Mouse (Mus musculus) embryo, embryonic 9.5 days (tissue): ENCODE measurements around the gene Olfr1191-ps1.
"Not testable (repeated sequence)": the region's sequence is repeated elsewhere in the genome, so short reads cannot be mapped to it uniquely, and the experiment has no call there.

Source experiments
- DNase-seq: peaks from one replicate; pipeline ENCODE4 v3.0.0-alpha.2; 2017; ENCODE audit errors: extremely low spot score

Olfr1191-ps1 gene

DNA sequence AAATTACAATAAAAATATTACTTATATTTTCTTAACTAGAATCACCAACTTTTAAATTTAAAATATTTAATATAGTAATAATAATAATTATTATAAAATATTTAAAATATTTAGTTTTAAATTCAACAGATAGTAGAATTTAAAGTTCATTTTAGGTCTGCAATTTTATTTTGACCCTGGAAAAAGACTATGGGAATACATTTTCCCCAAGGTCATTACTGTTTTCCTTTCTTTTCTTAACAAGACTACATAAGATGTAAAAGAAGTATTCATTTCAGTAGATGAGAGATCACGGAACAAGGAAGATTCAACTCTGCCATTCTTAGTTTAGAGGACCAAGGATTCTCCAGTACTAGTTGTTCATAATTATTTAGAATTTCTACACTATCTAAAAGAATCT, at the start of gene Olfr1191-ps1:
Gene Olfr1191-ps1, plus strand, starts transcription at position 301 of the 400 bp plus-strand sequence.
- DNase-seq: not testable (repeated sequence)

DNA sequence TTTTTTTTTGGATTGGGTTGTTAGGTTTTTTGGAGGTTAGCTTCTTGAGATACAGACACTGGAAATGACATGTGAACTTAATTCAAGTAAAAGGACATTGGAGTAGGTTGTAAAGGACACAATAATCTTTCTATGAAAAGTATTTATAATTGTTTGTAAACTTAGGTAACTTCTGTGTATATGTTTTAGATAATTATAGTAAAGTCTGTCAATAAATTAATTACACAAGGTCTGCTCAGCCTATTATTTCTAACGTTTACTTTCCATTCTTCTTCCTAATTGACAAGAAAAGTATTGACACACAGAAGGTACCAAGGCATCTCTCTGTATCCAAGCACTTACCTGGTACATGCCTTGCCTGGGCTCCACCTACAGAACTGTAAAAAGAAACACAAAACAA, 7.9 kb downstream of the Olfr1191-ps1 start, which contains the start of gene Olfr1192-ps1:
Gene Olfr1192-ps1, plus strand, starts transcription at position 301 of the 400 bp plus-strand sequence.
- no peak for DNase-seq

DNA sequence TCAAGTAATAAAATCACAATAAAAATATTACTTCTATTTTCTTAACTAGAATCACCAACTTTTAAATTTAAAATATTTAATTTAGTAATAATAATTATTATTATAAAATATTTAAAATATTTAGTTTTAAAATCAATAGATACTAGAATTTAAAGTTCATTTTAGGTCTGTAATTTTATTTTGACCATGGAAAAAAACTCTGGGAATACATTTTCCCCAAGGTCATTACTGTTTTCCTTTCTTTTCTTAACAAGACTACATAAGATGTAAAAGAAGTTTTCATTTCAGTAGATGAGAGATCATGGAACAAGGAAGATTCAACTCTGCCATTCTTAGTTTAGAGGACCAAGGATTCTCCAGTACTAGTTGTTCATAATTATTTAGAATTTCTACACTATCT, 35.0 kb downstream of the Olfr1191-ps1 start, which contains the start of gene Olfr1193:
Gene Olfr1193, plus strand, starts transcription at position 301 of the 400 bp plus-strand sequence.
- not testable (repeated sequence) for DNase-seq

DNA sequence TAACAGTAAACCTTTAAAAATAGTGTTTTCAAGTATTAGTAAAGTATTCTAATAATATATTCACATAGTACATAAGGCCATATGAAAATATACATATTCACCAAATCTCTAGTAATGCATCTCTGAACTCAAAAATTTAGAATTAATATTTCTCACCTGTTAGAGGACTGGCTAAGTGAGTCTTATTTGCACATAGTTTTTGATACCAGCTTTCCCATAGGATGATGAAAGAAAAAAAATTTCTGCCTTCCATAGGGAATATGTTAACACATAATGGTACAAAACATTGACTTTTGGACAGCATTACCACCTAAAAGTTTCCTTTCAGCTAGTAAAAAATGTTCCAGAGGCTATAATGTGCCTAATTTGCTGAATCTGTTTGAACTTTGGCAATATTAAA, 48.7 kb downstream of the Olfr1191-ps1 start, which contains the start of gene Olfr1195:
Gene Olfr1195, minus strand, starts transcription at position 101 of the 400 bp plus-strand sequence.
- no peak for DNase-seq
